Mouse (Mus musculus) hindbrain, postnatal 0 days (tissue): ENCODE measurements at regions not wholly inside any gene's neighbourhood (a gene's known extent, or its start where the extent isn't known, plus 50 kb on each side); places are given as distances from the start of the nearest gene placed in this dataset.

ENCODE experiments used
- ATAC-seq: fragments of 200-750 bp; cut with Nextera tagmentation; 2 replicates; pipeline ENCODE4 v1.8.0; 2017; ENCODE audit warnings: mild to moderate bottlenecking, moderate TSS enrichment, moderate library complexity
- DNase-seq: peaks from one replicate; pipeline ENCODE4 v3.0.0-alpha.2; 2015; ENCODE audit warnings: low spot score
- H3K27ac ChIP-seq: fragments of 300-500 bp; sonication (generic); 2 replicates; pipeline ENCODE4 v1.5.1; 2014; ENCODE audit warnings: mild to moderate bottlenecking
- H3K27me3 ChIP-seq: fragments of 300-500 bp; sonication (generic); 2 replicates; pipeline ENCODE4 v1.6.1; 2014; ENCODE audit warnings: low read length, mixed read lengths; ENCODE audit not compliant: insufficient read depth
- H3K36me3 ChIP-seq: fragments of 300-500 bp; sonication (generic); 2 replicates; pipeline ENCODE4 v1.6.1; 2014; ENCODE audit warnings: low read length, mixed read lengths; ENCODE audit not compliant: insufficient read depth
- H3K4me1 ChIP-seq: fragments of 300-500 bp; sonication (generic); 2 replicates; pipeline ENCODE4 v1.6.1; 2014; ENCODE audit warnings: antibody characterized with exemption, low read length, mixed read lengths; ENCODE audit not compliant: insufficient read depth
- H3K4me2 ChIP-seq: fragments of 300-500 bp; sonication (generic); 2 replicates; pipeline ENCODE4 v1.6.1; 2014; ENCODE audit warnings: low read depth, mild to moderate bottlenecking, low read length, moderate library complexity, mixed read lengths
- H3K4me3 ChIP-seq: fragments of 300-500 bp; sonication (generic); 2 replicates; pipeline ENCODE4 v1.5.1; 2014; ENCODE audit warnings: low read length
- H3K9ac ChIP-seq: fragments of 300-500 bp; sonication (generic); replicated peaks from 2 replicates; pipeline ENCODE4 v1.6.1; 2014; ENCODE audit warnings: mild to moderate bottlenecking, low read length, moderate library complexity, mixed read lengths
- H3K9me3 ChIP-seq: fragments of 300-500 bp; sonication (generic); 2 replicates; pipeline ENCODE4 v1.6.1; 2016; ENCODE audit warnings: low read length, mixed read lengths
- CTCF ChIP-seq: IDR thresholded peaks from 2 replicates; pipeline ENCODE4 v1.5.1; 2016; ENCODE audit warnings: antibody characterized with exemption, control low read depth, low read depth
- WGBS: fragments of 180-500 bp; shearing (Covaris S2); extraction: QIAGEN DNeasy Blood & Tissue Kit; methylation state at CpG from one replicate; pipeline ENCODE4 v1.1.7; 2014; 5-methylcytosine and 5-hydroxymethylcytosine counted together

- H3K27ac ChIP-seq: no peak overlapping the region
- H3K36me3 ChIP-seq: no peaks in the 10 kb centered on the region
- no peaks in the 10 kb centered on the region for H3K4me1 ChIP-seq
- H3K9me3 ChIP-seq: no peaks in the 10 kb centered on the region
- H3K9ac ChIP-seq: no peak overlapping the region
- TF ChIP-seq CTCF: no peak
- ATAC-seq (no peak), DNase-seq (no peak)
- no peaks in the 10 kb centered on the region for H3K27me3 ChIP-seq
- WGBS: 70% methylated on average over 4 of the region's 4 CpGs
- no peak overlapping the region for H3K4me2 ChIP-seq
- no peak overlapping the region for H3K4me3 ChIP-seq
Measured at GRCm38 (mm10) chr1:105123936-105124335, 232.6 kb downstream of the Rnf152 start.

- H3K36me3 ChIP-seq: no peaks in the 10 kb centered on the region
- H3K9me3 ChIP-seq: no peaks in the 10 kb centered on the region
- DNase-seq: no peak
- ATAC-seq: no peak
- H3K27me3 ChIP-seq: no peaks in the 10 kb centered on the region
- WGBS: 82% methylated on average over 2 of the region's 2 CpGs
- no peak overlapping the region for H3K4me3 ChIP-seq
- no peak overlapping the region for H3K9ac ChIP-seq
- H3K4me1 ChIP-seq: no peaks in the 10 kb centered on the region
- no peak overlapping the region for H3K27ac ChIP-seq
- TF ChIP-seq CTCF: no peak
- no peak overlapping the region for H3K4me2 ChIP-seq
Measured at GRCm38 (mm10) chr1:105117888-105118287, 238.6 kb downstream of the Rnf152 start.

- Histone ChIP-seq H3K4me3 (no peak overlapping the region), H3K4me1 (no peaks in the 10 kb centered on the region), H3K36me3 (no peaks in the 10 kb centered on the region), H3K9ac (no peak overlapping the region), H3K27ac (no peak overlapping the region), H3K27me3 (no peaks in the 10 kb centered on the region), H3K9me3 (no peaks in the 10 kb centered on the region), H3K4me2 (no peak overlapping the region)
- no peak for ATAC-seq
- DNase-seq: no peak
- TF ChIP-seq CTCF: no peak
- WGBS: 76% methylated on average over 3 of the region's 3 CpGs
Measured at GRCm38 (mm10) chr1:105116231-105116630, 240.3 kb downstream of the Rnf152 start.

GRCm38 (mm10) chr1:105115391-105115790 is 241.1 kb downstream of the Rnf152 start:
- Histone ChIP-seq H3K4me2 (no peak overlapping the region), H3K9me3 (no peaks in the 10 kb centered on the region), H3K9ac (no peak overlapping the region), H3K4me1 (no peaks in the 10 kb centered on the region), H3K27ac (no peak overlapping the region), H3K36me3 (no peaks in the 10 kb centered on the region), H3K4me3 (no peak overlapping the region), H3K27me3 (no peaks in the 10 kb centered on the region)
- 96% methylated on average over 6 of the region's 6 CpGs for WGBS
- TF ChIP-seq CTCF: no peak
- DNase-seq (no peak), ATAC-seq (no peak)

DNA sequence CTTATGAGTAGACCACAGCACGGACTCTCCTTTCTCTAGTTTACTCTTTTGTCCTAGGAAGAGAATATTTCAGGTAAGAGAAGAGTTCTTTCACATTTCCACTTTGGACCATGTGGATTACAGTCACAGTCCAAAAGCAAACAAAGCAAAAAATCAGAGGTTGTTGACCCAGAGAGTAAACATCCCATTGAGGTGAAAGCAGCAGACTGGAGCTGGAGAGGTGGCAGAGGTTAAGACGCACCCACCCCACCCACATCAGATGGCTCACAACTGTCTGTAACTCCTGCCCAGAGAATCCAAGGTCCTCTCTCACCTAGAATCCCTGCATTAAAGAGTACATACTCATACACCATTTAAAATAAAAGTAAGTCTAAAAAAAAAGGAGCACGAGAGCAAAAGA is 241.7 kb downstream of the Rnf152 start:
- 88% methylated on average over 3 of the region's 3 CpGs for WGBS
- no peak for TF ChIP-seq CTCF
- Histone ChIP-seq H3K36me3 (no peaks in the 10 kb centered on the region), H3K9me3 (no peaks in the 10 kb centered on the region), H3K9ac (no peak overlapping the region), H3K27me3 (no peaks in the 10 kb centered on the region), H3K4me1 (no peaks in the 10 kb centered on the region), H3K4me2 (no peak overlapping the region), H3K4me3 (no peak overlapping the region), H3K27ac (no peak overlapping the region)
- ATAC-seq (no peak), DNase-seq (no peak)

DNA sequence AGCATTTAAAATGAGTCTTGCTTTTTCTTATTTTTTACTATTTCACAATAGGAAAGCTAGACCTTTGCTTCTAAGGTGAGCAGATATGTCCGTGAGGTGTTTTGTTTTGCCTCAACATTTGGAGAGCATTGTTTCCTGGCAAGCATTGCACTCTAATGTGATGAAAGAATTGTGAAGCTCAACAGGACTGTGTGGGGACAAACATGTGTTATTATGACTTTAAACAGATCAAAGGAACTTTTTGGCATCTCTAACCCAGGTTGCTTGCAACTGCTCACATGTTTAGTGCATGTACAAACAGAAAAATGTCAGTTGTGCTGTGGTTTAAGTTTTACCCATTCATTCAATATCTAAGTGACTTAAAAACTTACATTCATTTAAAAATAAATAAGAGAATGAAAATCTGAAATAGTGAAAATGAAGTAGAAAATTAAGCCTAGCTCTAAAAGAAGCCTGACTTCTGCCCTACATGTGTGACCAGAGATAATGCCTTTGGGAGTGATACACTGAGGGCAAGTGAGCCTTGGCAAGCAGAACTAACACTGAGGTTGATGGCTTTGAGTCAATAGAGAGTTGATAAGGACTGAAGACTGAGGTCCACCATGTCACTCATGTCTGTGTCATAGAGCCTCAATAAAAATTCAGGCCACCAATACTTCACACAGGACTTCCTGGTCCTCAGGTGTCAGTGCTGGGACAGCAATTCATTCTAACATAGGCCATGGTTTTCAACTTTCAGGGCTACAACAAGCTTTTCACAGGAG is 243.6 kb downstream of the Rnf152 start:
- Histone ChIP-seq H3K4me2 (no peak overlapping the region), H3K9me3 (no peaks in the 10 kb centered on the region), H3K9ac (no peak overlapping the region), H3K27me3 (no peaks in the 10 kb centered on the region), H3K4me3 (no peak overlapping the region), H3K27ac (no peak overlapping the region), H3K36me3 (no peaks in the 10 kb centered on the region), H3K4me1 (no peaks in the 10 kb centered on the region)
- ATAC-seq (no peak), DNase-seq (no peak)
- WGBS: 83% methylated on average over 1 of the region's 1 CpGs
- no peak for TF ChIP-seq CTCF

GRCm38 (mm10) chr1:105111236-105111635 is 245.3 kb downstream of the Rnf152 start:
- WGBS: 21% methylated on average over 4 of the region's 4 CpGs
- Histone ChIP-seq H3K36me3 (no peaks in the 10 kb centered on the region), H3K4me3 (no peak overlapping the region), H3K9ac (no peak overlapping the region), H3K4me1 (no peaks in the 10 kb centered on the region), H3K4me2 (no peak overlapping the region), H3K27me3 (no peaks in the 10 kb centered on the region), H3K27ac (no peak overlapping the region), H3K9me3 (no peaks in the 10 kb centered on the region)
- no peak for TF ChIP-seq CTCF
- DNase-seq (peak; percentile 57), ATAC-seq (peak; percentile 58; the same call in 1 of the 2 replicates)
